Mouse (Mus musculus): Measurements from ENCODE around the gene Sh3gl2.

Gene Sh3gl2

GRCm38 (mm10) chr4:85305912-85306573 is 101.1 kb downstream of the Sh3gl2 start:
- peak; percentile 25 for DNase-seq (ENCODE audit: low read depth, low spot score)

DNA sequence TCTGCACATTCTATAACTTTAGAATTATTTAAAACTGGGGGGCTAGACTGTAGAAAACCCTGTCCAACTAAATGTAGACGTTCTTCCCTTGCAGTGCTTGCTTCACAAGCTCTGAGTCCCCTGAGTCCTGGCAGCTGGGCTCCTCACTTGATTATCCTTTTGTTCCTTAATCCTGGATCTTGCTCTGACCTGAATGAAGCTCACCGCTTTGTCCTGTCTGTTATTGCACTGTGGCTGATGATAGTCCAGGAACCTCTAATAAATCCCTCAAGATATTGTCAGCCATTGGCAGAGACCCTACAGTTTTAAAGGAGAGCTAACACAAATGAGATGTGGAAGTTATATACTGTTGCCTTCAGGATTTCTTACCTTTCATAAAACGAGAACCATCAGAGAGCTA is 114.2 kb downstream of the Sh3gl2 start:
- no peak for DNase-seq (ENCODE audit: low read depth, low spot score)

DNA sequence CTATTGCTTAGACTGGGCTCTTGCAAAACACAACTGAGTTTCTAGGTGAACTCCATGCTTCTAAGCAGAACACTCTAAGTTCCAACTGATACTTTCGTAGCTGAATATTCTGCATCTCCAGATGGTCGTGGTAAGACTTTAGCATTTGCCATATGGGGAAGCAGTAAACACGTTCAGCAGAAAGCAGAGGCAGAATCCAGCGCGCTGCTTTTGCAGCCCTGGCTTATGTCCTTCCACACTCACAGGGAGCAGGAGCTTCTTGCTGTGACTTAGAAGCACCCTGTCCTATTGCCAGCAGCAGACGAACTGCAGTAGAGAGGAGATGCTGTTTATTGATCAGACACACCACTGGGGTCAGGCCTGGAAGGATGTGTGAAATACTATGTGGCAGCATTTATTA is 120.5 kb downstream of the Sh3gl2 start:
- DNase-seq (ENCODE audit: low read depth, low spot score) = no peak

DNA sequence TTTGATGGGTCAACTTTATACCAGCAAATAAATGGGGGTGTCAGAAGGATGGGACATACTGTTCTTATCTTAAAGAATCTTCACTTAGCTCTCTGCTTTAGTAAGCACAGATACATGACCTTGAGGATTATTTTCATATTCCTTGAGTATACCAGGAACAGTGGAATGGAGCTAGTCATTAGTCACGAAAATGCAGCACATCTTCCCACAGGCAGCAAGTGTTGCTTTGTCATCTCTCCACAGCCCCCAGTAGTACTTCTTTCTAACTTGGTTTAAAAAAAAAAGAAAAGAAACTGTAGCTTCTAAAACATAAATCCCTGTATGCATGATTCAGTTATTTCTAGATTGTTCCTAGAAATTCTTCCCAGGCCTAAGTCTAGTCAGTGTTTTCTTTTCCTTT is 121.1 kb downstream of the Sh3gl2 start:
- DNase-seq (ENCODE audit: low read depth, low spot score) = no peak

GRCm38 (mm10) chr4:85334688-85335200 is 129.8 kb downstream of the Sh3gl2 start:
- no peak for DNase-seq (ENCODE audit: low read depth, low spot score)

GRCm38 (mm10) chr4:85336356-85336755 is 131.4 kb downstream of the Sh3gl2 start:
- no peak for DNase-seq (ENCODE audit: low read depth, low spot score)

GRCm38 (mm10) chr4:85339126-85339525 is 134.2 kb downstream of the Sh3gl2 start:
- no peak for DNase-seq (ENCODE audit: low read depth, low spot score)

DNA sequence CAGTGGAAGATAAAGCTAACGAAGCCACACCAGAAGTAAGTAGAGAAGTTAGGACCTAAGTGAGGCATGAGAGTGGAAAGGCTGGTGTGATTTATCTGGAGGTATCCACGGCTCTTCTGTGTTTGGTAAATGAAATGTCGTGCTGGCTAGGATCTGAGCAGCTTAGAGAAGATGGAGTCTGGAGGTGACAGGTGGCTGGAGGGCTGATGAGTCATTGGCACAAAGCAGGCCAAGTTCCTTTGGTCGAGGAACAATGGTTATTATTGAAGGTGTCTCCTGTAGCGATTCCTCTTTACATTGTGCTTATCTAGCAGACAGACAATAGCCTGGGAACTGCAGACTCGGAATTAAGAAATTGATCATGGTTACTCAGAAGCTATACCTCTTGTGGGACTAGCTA is 135.8 kb downstream of the Sh3gl2 start:
- DNase-seq (ENCODE audit: low read depth, low spot score) = no peak

GRCm38 (mm10) chr4:85345911-85346310 is 141.0 kb downstream of the Sh3gl2 start:
- no peak for DNase-seq (ENCODE audit: low read depth, low spot score)

DNA sequence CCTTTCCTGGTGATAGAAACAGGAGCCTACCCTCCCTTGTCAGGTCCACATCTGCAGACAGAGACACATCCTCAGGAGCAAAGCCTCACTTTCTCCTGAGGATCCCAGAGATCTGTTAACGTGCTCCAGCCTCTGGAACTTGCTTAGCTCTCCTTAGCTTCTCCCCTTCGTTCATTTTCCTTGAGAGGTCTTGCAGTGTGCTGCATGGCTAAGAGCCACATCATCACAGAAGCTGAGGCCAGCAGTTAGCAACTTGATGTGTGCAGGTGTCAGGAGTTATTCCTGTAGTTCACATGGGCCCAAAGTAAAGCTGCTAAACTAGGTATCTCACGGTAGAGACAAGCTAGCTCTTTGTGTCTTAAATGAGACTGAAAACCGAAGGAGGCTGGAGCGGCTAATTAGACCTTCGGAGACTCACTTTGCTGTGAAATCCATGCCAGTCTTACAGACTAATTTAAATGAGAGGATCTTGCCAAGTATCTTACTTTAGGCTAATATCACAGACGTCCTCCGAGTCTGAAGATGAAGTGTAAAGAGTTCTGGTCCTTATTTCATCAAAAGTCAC is 143.2 kb downstream of the Sh3gl2 start:
- peak; percentile 60 for DNase-seq (ENCODE audit: low read depth, low spot score)

GRCm38 (mm10) chr4:85362661-85363060 is 157.7 kb downstream of the Sh3gl2 start:
- no peak for DNase-seq (ENCODE audit: low read depth, low spot score)

DNA sequence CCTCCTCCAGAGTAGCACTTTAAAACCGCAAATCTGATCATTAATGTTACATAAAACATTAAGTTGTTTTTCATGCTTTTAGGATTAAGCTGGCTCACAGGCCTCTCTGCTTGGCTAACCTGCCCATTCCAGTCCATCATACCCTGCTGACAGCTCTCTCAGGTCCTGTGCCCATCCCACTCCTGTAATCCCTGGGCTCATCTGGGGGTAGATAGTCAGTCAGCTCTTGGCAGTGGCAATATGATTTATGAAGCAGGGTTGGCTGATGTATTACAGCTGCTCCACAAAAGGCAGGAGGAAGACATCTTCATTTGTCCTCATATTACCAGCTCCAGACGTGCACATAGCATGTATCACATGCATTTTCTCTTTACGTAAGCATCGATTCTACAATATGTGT is 158.3 kb downstream of the Sh3gl2 start:
- no peak for DNase-seq (ENCODE audit: low read depth, low spot score)

DNA sequence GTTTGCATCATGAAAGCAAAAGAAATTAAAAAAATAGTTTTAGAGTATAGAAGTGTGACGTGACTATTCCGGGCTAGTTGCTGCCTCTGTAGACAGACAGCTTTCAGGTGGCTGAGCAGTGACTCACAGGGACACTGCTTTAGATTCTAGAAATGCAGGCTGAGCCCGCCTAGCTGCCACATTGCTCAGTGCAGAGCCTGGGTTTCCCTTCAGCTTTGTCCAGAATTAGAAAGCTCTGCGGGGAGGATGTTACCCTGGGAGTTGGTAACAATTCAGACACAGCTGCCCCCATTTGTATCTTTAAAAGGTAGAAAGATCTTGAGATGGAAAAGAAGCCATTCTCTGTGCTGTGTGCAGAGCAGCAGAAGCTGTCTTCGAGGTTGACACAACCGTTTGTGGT is 166.1 kb downstream of the Sh3gl2 start:
- peak; percentile 12 for DNase-seq (ENCODE audit: low read depth, low spot score)

GRCm38 (mm10) chr4:85374801-85375200 is 169.9 kb downstream of the Sh3gl2 start:
- no peak for DNase-seq (ENCODE audit: low read depth, low spot score)

DNA sequence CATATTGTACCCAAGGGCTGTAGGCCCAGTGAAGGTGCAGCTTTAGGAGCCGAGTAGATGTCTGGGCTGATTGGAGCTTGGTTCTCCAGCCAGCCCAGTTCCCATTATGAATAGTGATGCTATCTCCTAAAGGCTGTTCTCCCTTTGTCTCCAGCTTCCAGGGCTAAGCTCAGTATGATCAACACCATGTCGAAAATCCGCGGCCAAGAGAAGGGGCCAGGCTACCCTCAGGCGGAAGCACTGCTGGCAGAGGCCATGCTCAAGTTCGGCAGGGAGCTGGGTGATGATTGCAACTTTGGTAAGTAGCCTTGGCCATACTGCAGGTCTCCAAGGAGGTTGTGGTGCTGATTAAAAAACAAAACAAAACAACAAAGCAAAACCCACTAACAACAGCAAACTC is 171.3 kb downstream of the Sh3gl2 start:
- DNase-seq (ENCODE audit: low read depth, low spot score) = no peak

DNA sequence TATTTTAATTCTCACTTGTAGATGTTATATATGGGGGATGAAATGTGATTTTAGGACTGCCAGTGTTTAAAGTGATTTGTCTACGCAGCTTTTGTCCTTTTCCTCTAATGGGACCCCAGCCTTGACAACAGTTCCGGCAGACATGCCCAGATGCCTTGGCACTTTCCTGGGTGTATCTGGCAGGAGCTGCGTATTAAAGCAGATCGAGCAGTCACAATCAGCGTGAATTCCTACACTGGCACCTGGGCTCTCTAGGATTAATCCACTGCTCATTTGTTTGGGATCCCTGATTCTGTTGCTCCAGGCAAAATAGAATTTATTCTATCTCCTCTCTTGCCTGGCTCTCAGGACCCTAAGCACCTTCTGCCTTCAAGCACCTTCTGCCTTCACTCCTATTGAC is 171.7 kb downstream of the Sh3gl2 start:
- DNase-seq (ENCODE audit: low read depth, low spot score) = no peak

DNA sequence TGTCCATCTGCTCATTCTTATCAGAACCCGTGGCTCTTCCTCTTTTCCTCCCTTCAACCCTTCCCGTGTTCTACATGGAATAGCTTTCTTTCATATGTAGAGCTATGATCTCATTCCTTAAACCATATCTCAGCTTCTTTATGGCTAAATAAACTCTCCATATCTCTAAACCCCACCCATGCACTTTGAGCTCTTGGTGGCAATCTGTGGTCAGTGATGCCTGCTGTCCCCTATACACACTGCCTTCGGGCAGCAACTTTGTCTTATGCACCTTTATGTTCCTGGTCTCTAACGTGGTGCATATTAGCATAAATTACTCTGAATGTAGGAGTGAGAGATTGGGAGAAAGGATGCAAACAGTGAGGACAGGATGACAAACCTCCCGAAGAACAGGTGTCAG is 180.3 kb downstream of the Sh3gl2 start:
- no peak for DNase-seq (ENCODE audit: low read depth, low spot score)

- DNase-seq (ENCODE audit: low read depth, low spot score) = no peak
Measured at GRCm38 (mm10) chr4:85387676-85388075, 182.8 kb downstream of the Sh3gl2 start.

DNA sequence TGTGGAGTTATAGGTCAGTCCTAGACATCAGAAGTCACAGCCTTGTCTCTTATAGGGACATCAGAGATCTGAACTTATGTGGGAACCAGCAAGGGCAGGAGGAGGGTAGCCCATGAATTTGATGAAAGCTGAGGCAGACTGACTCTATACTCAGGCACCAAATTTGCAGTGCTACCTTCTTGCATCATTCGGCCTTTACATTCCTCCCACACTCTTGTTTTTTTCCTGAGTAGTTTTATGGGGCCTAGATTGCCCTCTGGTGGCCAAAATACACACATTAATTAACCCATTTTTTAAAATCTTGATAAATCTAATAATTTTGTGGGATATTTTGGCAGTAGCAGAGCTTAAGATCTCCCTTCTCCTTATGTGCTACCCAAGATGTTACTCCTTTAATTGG is 186.9 kb downstream of the Sh3gl2 start:
- peak; percentile 17 for DNase-seq (ENCODE audit: low read depth, low spot score)

GRCm38 (mm10) chr4:85398765-85399164 is 193.8 kb downstream of the Sh3gl2 start:
- no peak for DNase-seq (ENCODE audit: low read depth, low spot score)

DNA sequence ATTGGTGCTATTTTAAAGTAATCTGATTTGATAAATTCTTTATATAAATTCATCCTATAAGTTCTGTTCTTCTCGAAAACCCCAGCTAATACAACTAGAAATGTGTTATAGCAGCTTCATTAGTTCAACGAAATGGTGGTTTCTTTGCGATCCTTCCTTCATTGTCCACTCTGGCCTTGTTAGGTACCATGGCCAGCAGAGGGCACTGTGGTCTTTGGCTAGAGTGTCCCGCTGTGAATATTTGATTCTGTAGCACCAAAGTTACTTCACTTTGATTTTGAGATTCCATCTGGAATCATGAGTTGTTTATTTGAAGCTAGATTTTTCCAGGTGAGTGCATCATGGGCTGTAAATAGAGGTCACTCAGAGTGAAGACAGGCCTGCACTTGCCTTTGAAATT is 197.9 kb downstream of the Sh3gl2 start:
- DNase-seq (ENCODE audit: low read depth, low spot score) = peak; percentile 62

- peak; percentile 84 for DNase-seq (ENCODE audit: low read depth, low spot score)
Measured at GRCm38 (mm10) chr4:85404424-85405194, 199.7 kb downstream of the Sh3gl2 start.

DNA sequence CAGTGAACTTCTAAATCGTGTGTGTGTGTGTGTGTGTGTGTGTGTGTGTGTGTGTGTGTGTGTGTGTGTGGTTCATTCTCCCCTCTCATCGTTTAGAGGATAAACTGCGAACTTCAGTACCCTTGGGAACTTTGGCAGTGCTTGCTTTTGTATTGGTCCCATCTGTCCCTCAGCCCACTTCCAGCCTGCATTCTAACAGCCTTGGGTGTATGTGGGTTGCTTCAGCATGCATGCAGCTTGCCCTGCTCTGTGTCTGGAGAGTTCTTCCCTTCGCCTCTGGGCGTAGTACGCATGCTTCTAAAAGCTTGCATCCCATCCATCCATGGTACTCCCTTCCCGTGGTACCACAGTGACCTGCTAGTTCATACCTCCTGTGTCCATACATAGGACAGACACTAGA is 200.3 kb downstream of the Sh3gl2 start:
- DNase-seq (ENCODE audit: low read depth, low spot score) = no peak
